Mouse (Mus musculus): ENCODE measurements around the gene Etfrf1.

GRCm38 (mm10) chr6:145250820-145251219 lies 39.9 kb downstream of the Etfrf1 start:
- TF ChIP-seq CTCF (IDR thresholded peaks at IDR 0.05; ENCODE audit: low read depth, low read length) = no peak
- TF ChIP-seq GATA1 (IDR thresholded peaks at IDR 0.05; ENCODE audit: borderline replicate concordance, low read length) = no peak
- no peak for TF ChIP-seq TAL1 (conservative IDR thresholded peaks at IDR 0.05; ENCODE audit: low read depth, low read length)
- TF ChIP-seq POLR2AphosphoS5 (IDR thresholded peaks at IDR 0.05; ENCODE audit: insufficient replicate concordance, low read depth, low read length) = no peak

Data from G1E (cell line).